8 mouse cellular contexts compared by ENCODE assay signal in the genomic region with DNA sequence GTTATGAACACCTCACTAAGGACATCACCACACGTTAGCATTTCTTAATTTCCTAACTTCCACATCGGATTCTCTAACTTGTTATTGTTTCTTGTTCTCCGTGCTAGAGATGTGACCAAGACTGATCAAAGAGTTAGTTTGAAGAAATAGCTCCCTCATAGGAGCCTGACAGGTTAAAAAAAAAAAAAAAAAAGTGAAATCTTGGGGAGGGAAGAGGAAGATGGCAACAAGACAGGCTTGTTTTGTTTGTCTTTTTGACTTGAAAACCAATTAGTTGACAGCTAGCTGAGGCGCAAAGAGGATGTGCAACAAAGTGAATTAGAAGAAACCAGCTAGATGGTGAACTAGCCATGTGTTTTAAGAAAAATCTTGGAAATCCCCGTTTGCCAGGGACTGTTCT. TPM values are rescaled to one million over a fixed set of nuclear protein-coding genes. Genes with fewer than 3 reads are reported as not detected.
DNase-seq lines count a peak whose midpoint lies in the region; ATAC-seq and TF ChIP-seq lines count a peak whose summit lies in the region.

No protein-coding gene starts in this region.

- no peaks in the 10 kb centered on the region for H3K27me3 ChIP-seq in heart, embryonic 11.5 days (ENCODE audit: control insufficient read depth, insufficient read depth, low read length)
- H3K27me3 ChIP-seq in E14TG2a.4 (ENCODE audit: insufficient read depth, low read length), result no peaks in the 10 kb centered on the region
- H3K27me3 ChIP-seq in forebrain, embryonic 15.5 days, result no peaks in the 10 kb centered on the region
- no peaks in the 10 kb centered on the region for H3K27me3 ChIP-seq in liver, postnatal 0 days (ENCODE audit: insufficient read depth, low read length)

- no peak for DNase-seq in heart, adult 8-10 months (ENCODE audit: low spot score)
- DNase-seq in liver, postnatal 0 days, result no peak
- DNase-seq in urinary bladder, postnatal 25 days (ENCODE audit: low spot score), result no peak
- DNase-seq in spleen, postnatal 10 days (ENCODE audit: low spot score in 2 of 2), result no peak
- DNase-seq in right cerebral cortex, postnatal 4 days, result no peak

- H3K27ac ChIP-seq in heart, embryonic 11.5 days (ENCODE audit: low read depth, low read length), result no peak overlapping the region
- H3K27ac ChIP-seq in forebrain, embryonic 15.5 days (replicated peaks), result no peak overlapping the region
- H3K27ac ChIP-seq in liver, postnatal 0 days (ENCODE audit: low read depth), result peak overlapping the region; percentile 93; the same call in 1 of the 2 replicates

- peak overlapping the region; percentile 84 for H3K9ac ChIP-seq in heart, embryonic 11.5 days (ENCODE audit: low read depth, low read length)
- H3K9ac ChIP-seq in forebrain, embryonic 15.5 days (replicated peaks), result no peak overlapping the region
- H3K9ac ChIP-seq in liver, postnatal 0 days (replicated peaks), result peak overlapping the region; percentile 77

- peak overlapping the region; percentile 70 for H3K4me2 ChIP-seq in heart, embryonic 11.5 days
- H3K4me2 ChIP-seq in forebrain, embryonic 15.5 days (replicated peaks), result peak overlapping the region; percentile 49
- H3K4me2 ChIP-seq in liver, postnatal 0 days (ENCODE audit: low read depth, low read length), result peak overlapping the region; percentile 82

- 39% methylated on average over 5 of the region's 5 CpGs for WGBS in heart, embryonic 11.5 days (ENCODE audit: insufficient replicate concordance)
- WGBS in forebrain, embryonic 15.5 days, result 22% methylated on average over 5 of the region's 5 CpGs
- 26% methylated on average over 5 of the region's 5 CpGs for whole genome bisulfite sequencing in liver, postnatal 0 days (ENCODE audit: insufficient replicate concordance)

- H3K4me3 ChIP-seq in heart, embryonic 11.5 days (ENCODE audit: low read depth, low read length), result peak overlapping the region; percentile 62
- H3K4me3 ChIP-seq in E14TG2a.4 (replicated peaks; ENCODE audit: low read length), result peak overlapping the region; percentile 83
- peak overlapping the region; percentile 77 for H3K4me3 ChIP-seq in forebrain, embryonic 15.5 days
- peak overlapping the region; percentile 72 for H3K4me3 ChIP-seq in liver, postnatal 0 days (ENCODE audit: low read depth, low read length)

- TF ChIP-seq EP300 in liver, postnatal 0 days (IDR thresholded peaks at IDR 0.05; ENCODE audit: low read depth), result no peak

- no peak for ATAC-seq in heart, embryonic 11.5 days (replicated peaks; ENCODE audit: insufficient number of reproducible peaks, low FRiP score, low TSS enrichment)
- ATAC-seq in forebrain, embryonic 15.5 days (replicated peaks), result no peak
- ATAC-seq in liver, postnatal 0 days, result no peak

- TF ChIP-seq CTCF in E14TG2a.4 (conservative IDR thresholded peaks at IDR 0.05; ENCODE audit: low read length), result no peak
- no peak for TF ChIP-seq CTCF in liver, postnatal 0 days (IDR thresholded peaks at IDR 0.05; ENCODE audit: low read depth)

- no peaks in the 10 kb centered on the region for H3K36me3 ChIP-seq in heart, embryonic 11.5 days (ENCODE audit: control insufficient read depth, insufficient read depth, low read length)
- H3K36me3 ChIP-seq in E14TG2a.4 (ENCODE audit: insufficient read depth, low read length), result no peaks in the 10 kb centered on the region; the same call in 1 of the 2 replicates
- H3K36me3 ChIP-seq in forebrain, embryonic 15.5 days, result no peaks in the 10 kb centered on the region
- no peaks in the 10 kb centered on the region for H3K36me3 ChIP-seq in liver, postnatal 0 days (replicated peaks; ENCODE audit: insufficient read depth, low read length)

- peaks cover 4% of the 10 kb centered on the region; the same call in 1 of the 2 replicates for H3K4me1 ChIP-seq in heart, embryonic 11.5 days (ENCODE audit: control insufficient read depth, insufficient read depth, low read length)
- peaks cover 20% of the 10 kb centered on the region for H3K4me1 ChIP-seq in E14TG2a.4 (replicated peaks; ENCODE audit: low read depth, low read length)
- peaks cover 19% of the 10 kb centered on the region for H3K4me1 ChIP-seq in forebrain, embryonic 15.5 days
- H3K4me1 ChIP-seq in liver, postnatal 0 days (ENCODE audit: insufficient read depth), result peaks cover 10% of the 10 kb centered on the region

- no peaks in the 10 kb centered on the region for H3K9me3 ChIP-seq in heart, embryonic 11.5 days (replicated peaks; ENCODE audit: control insufficient read depth, low read length)
- no peaks in the 10 kb centered on the region for H3K9me3 ChIP-seq in E14TG2a.4 (ENCODE audit: low read length)
- no peaks in the 10 kb centered on the region for H3K9me3 ChIP-seq in forebrain, embryonic 15.5 days
- H3K9me3 ChIP-seq in liver, postnatal 0 days (ENCODE audit: low read length), result no peaks in the 10 kb centered on the region

RNA-seq across cellular contexts. Expression of gene Echdc1, which starts 0.9 kb away (rescaled TPM):
- 27.9 and 29.2 TPM in 2 replicates for polyA plus RNA-seq in heart, embryonic 11.5 days (2014; fragmentation: Nextera tagmentation; extraction: Ambion mirVana)
- 10 to 100 TPM; 37.3 to 44.3 (median 40.4) TPM for total RNA-seq in heart, adult 8-10 months (2022)
- polyA plus RNA-seq in forebrain, embryonic 15.5 days (2015; fragmentation: Nextera tagmentation; extraction: Ambion mirVana), result 20.8 and 23.2 TPM in 2 replicates
- 11.1 and 14.2 TPM in 2 replicates for polyA plus RNA-seq in liver, postnatal 0 days (2015; fragmentation: Nextera tagmentation; extraction: Ambion mirVana)

RNA-seq across cellular contexts. Expression of gene Rnf146, which starts 48.3 kb away (rescaled TPM):
- 25.4 and 44.8 TPM in 2 replicates for polyA plus RNA-seq in heart, embryonic 11.5 days (2014; fragmentation: Nextera tagmentation; extraction: Ambion mirVana)
- 10 to 100 TPM; 51.1 to 55.8 (median 53.2) TPM for total RNA-seq in heart, adult 8-10 months (2022)
- polyA plus RNA-seq in forebrain, embryonic 15.5 days (2015; fragmentation: Nextera tagmentation; extraction: Ambion mirVana), result 90.5 and 106 TPM in 2 replicates
- 13.3 and 13.8 TPM in 2 replicates for polyA plus RNA-seq in liver, postnatal 0 days (2015; fragmentation: Nextera tagmentation; extraction: Ambion mirVana)
